ENCODE assay signal across 9 mouse cellular contexts in genomic region chr5:115072143-115072542, GRCm38 (mm10). TPM values are rescaled to one million over a fixed set of nuclear protein-coding genes. Genes with fewer than 3 reads are reported as not detected.
DNase-seq lines count a peak whose midpoint lies in the region; ATAC-seq lines count a peak whose summit lies in the region.
"Had no signal": no experiment of that assay in that cellular context is flagged by ENCODE, and none has a peak within 500 bp of the region (broad histone marks: within the 10 kb centered on the region; RNA-seq: fewer than 3 reads in every experiment).

No protein-coding gene starts in this region.

- peak overlapping the region; percentile 67; the same call in 1 of the 2 replicates for H3K27ac ChIP-seq in heart, embryonic 10.5 days
- peak overlapping the region; percentile 67 for H3K27ac ChIP-seq in limb, embryonic 15.5 days
- no peak overlapping the region for H3K27ac ChIP-seq in midbrain, embryonic 16.5 days (ENCODE audit: low read length)
- H3K27ac ChIP-seq: macrophage had no signal

- no peak overlapping the region for H3K4me2 ChIP-seq in limb, embryonic 15.5 days
- H3K4me2 ChIP-seq in midbrain, embryonic 16.5 days (ENCODE audit: low read length), result no peak overlapping the region

- DNase-seq in kidney, adult 9 months, result peak; percentile 28
- no peak for DNase-seq in kidney, adult 11 months
- DNase-seq in adrenal gland, postnatal 25 days, result peak; percentile 56
- DNase-seq in heart, embryonic 10.5 days (ENCODE audit: low spot score), result no peak
- peak; percentile 66 to 75 for DNase-seq in right cerebral cortex, postnatal 10 days (ENCODE audit: low spot score in 2 of 2)
- DNase-seq in natural killer cell, adult 2 months (ENCODE audit: low spot score in 2 of 2), result no peak

- 90% methylated on average over 7 of the region's 7 CpGs for WGBS in heart, embryonic 10.5 days
- 73% methylated on average over 7 of the region's 7 CpGs for WGBS in limb, embryonic 15.5 days
- WGBS in midbrain, embryonic 16.5 days, result 90% methylated on average over 7 of the region's 7 CpGs

- no peak overlapping the region for H3K9ac ChIP-seq in limb, embryonic 15.5 days
- H3K9ac ChIP-seq in midbrain, embryonic 16.5 days (ENCODE audit: low read depth, low read length), result no peak overlapping the region

- no peak overlapping the region for H3K4me3 ChIP-seq in heart, embryonic 10.5 days
- H3K4me3 ChIP-seq in limb, embryonic 15.5 days, result no peak overlapping the region
- no peak overlapping the region for H3K4me3 ChIP-seq in midbrain, embryonic 16.5 days (ENCODE audit: low read depth, low read length)

- no peaks in the 10 kb centered on the region for H3K27me3 ChIP-seq in heart, embryonic 10.5 days (ENCODE audit: insufficient read depth, poor library complexity, severe bottlenecking)
- H3K27me3 ChIP-seq in limb, embryonic 15.5 days, result no peaks in the 10 kb centered on the region
- no peaks in the 10 kb centered on the region for H3K27me3 ChIP-seq in midbrain, embryonic 16.5 days (ENCODE audit: control insufficient read depth, insufficient read depth, low read depth, low read length)

- H3K36me3 ChIP-seq in heart, embryonic 10.5 days, result peaks cover 18% of the 10 kb centered on the region
- H3K36me3 ChIP-seq in limb, embryonic 15.5 days, result peaks cover 16% of the 10 kb centered on the region
- peaks cover 4% of the 10 kb centered on the region; the same call in 1 of the 2 replicates for H3K36me3 ChIP-seq in midbrain, embryonic 16.5 days (ENCODE audit: control insufficient read depth, insufficient read depth, low read length)

- no peak for ATAC-seq in limb, embryonic 15.5 days (ENCODE audit: insufficient number of reproducible peaks, low FRiP score, low TSS enrichment, low read depth)
- no peak for ATAC-seq in midbrain, embryonic 16.5 days

- H3K9me3 ChIP-seq in heart, embryonic 10.5 days, result no peaks in the 10 kb centered on the region
- H3K9me3 ChIP-seq in limb, embryonic 15.5 days, result no peaks in the 10 kb centered on the region
- no peaks in the 10 kb centered on the region for H3K9me3 ChIP-seq in midbrain, embryonic 16.5 days (replicated peaks; ENCODE audit: control insufficient read depth, low read length, poor library complexity, severe bottlenecking)

- peaks cover 39% of the 10 kb centered on the region for H3K4me1 ChIP-seq in heart, embryonic 10.5 days
- peaks cover 19% of the 10 kb centered on the region for H3K4me1 ChIP-seq in limb, embryonic 15.5 days
- H3K4me1 ChIP-seq in midbrain, embryonic 16.5 days (ENCODE audit: control insufficient read depth, insufficient read depth, low read length), result 0 out of 2 replicates have a peak, but pooled peaks cover 3% of the 10 kb centered on the region

RNA-seq across cellular contexts. Expression of gene Gm10401, which starts 26.0 kb away (rescaled TPM):
- total RNA-seq in adrenal gland, postnatal 25 days (2021), result not detected in 2 replicates
- 13.7 and 15.7 TPM in 2 replicates for polyA plus RNA-seq in heart, embryonic 10.5 days (2016; fragmentation: Nextera tagmentation; extraction: Ambion mirVana)
- 36.8 and 48.3 TPM in 2 replicates for polyA plus RNA-seq in limb, embryonic 15.5 days (2015; fragmentation: Nextera tagmentation; extraction: Ambion mirVana)
- polyA plus RNA-seq in midbrain, embryonic 16.5 days (2015; fragmentation: Nextera tagmentation; extraction: Ambion mirVana), result 34.8 and 43.1 TPM in 2 replicates

RNA-seq across cellular contexts. Expression of gene Acads, which starts 47.0 kb away (rescaled TPM):
- 181 and 197 TPM in 2 replicates for total RNA-seq in adrenal gland, postnatal 25 days (2021)
- polyA plus RNA-seq in heart, embryonic 10.5 days (2016; fragmentation: Nextera tagmentation; extraction: Ambion mirVana), result 107 and 138 TPM in 2 replicates
- polyA plus RNA-seq in limb, embryonic 15.5 days (2015; fragmentation: Nextera tagmentation; extraction: Ambion mirVana), result 45.6 and 52.8 TPM in 2 replicates
- polyA plus RNA-seq in midbrain, embryonic 16.5 days (2015; fragmentation: Nextera tagmentation; extraction: Ambion mirVana), result 14.2 and 15.8 TPM in 2 replicates

Comparison
In these comparisons a context has a peak if more than half of its experiments do, and no peak if none do; other contexts are left out.
1. DNase-seq: peak in kidney, adult 9 months (single experiment), adrenal gland, postnatal 25 days (single experiment) and right cerebral cortex, postnatal 10 days (2 of 2); none in kidney, adult 11 months (single experiment), heart, embryonic 10.5 days (single experiment) and natural killer cell, adult 2 months (0 of 2).